Mouse (Mus musculus): ENCODE results near the gene Slit2. TPM values are rescaled to one million over a fixed set of nuclear protein-coding genes. Genes with fewer than 3 reads are reported as not detected.

Slit2 gene
- polyA plus RNA-seq (2011; ENCODE audit: insufficient read length, low read depth, missing spikeins) = 258 and 328 TPM in 2 replicates

DNA sequence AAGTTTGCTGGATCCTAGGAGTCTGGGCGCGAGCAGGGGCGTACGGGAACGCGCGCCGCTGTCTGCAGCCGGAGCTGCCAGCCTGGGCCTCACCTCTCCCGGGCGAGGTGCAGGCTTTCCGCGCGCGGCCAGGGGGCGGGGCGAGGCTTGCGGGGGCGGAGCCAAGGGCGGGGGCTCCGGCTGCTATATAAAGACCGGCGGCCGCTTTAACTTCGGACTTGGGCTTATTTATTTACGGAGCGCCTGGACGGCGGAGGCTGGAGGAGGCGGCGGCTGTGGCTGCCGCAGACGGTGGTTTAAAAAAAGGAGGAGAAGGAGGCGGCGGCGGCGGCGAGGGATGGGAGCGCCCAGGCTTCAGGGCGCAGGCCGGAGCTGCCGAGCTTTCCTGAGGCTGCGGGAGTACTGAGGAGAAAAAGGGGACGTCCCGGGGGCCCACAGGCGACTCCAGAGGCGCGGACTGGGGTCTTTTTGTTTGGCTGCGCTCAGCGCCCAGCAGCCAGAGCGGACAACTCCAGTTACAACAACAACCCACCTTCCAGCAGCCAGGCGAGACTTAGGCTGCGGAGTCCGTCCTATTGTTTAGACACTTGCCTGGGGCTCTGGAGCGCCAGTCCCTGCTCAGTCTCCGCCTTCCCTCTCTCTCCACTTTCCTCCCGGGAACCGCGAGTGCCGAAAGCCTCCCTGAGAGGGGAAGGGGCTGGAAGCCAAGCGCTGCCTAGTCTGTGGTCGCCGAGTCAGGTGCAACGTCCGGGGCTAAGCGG lies at the start of gene Slit2:
Slit2 (plus strand) TSS at position 198 of the 761 bp plus-strand sequence.
- TF ChIP-seq POLR2A (IDR thresholded peaks at IDR 0.05; ENCODE audit: low read depth, low read length) = peak; percentile 88
- TF ChIP-seq CTCF (IDR thresholded peaks at IDR 0.05; ENCODE audit: borderline replicate concordance, insufficient read depth, low read length) = no peak
- peak within 1 kb of the TSS; percentile 74 for H3K4me3 ChIP-seq (ENCODE audit: insufficient read depth, low read length)
- no peaks in the 10 kb centered on the region; the same call in none of the 2 replicates for H3K4me1 ChIP-seq (ENCODE audit: control insufficient read depth, insufficient read depth, low read length)
- H3K27ac ChIP-seq (ENCODE audit: insufficient read depth, low read length) = peak within 1 kb of the TSS; percentile 68

DNA sequence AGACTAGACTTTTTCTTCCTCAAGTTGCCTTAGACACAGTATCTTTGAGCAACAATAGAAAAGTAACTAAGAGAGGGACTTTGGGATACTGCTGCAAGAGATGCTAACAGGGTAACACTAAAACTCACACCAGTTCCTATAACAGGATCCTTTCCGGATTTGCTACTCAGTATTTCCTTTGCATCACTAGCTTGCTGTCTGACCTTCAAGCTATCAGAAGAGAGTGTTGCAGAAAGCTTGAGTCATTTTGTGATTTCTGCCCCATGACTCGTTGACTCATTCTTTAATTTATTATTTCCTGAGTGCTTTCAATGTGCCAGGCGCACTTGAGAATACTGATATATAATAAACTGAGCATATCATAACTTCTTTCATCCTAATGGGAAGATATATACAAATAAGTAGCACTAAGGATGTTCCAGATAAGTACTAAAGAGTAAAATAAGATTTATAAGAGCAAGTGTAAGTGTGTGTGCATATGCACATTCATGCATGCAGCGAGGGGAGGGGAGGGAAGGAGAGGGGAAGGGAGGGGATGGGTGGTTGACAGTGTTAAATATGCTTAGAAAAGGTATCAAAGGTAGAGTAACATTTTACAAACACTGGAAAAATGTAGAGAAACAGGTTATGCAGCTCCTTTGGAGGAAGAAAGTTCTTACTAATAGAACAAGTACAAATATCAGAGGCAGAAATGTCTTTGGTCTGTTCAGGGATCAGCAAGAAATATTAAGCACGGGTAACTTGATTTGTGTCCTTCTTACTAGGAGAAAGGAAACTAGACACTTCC lies 44.2 kb upstream of the Slit2 start:
- no peaks in the 10 kb centered on the region for H3K4me1 ChIP-seq (ENCODE audit: control insufficient read depth, insufficient read depth, low read length)
- H3K27ac ChIP-seq (ENCODE audit: insufficient read depth, low read length) = peak overlapping the region; percentile 61; the same call in 1 of the 2 replicates
- no peak overlapping the region for H3K4me3 ChIP-seq (ENCODE audit: insufficient read depth, low read length)
- TF ChIP-seq POLR2A (IDR thresholded peaks at IDR 0.05; ENCODE audit: low read depth, low read length) = no peak

DNA sequence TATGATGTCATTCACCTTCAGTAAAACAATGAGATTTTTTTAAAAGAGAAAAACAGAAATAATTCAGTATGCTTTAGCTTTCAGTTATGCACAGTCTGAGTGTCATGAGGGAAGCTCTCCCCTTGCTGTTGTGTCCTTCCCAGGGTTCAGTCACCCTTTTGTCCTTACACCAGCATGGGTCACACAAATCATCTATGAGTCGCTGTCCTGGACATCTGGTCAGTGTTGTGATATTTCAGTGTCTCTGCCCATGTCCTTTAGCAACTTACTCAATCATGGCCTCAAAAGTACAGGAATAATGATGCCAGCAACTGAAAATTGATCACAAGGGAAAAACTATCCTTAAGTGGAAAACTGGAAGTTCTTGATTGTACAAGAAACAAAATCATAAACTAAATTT lies 26.5 kb upstream of the Slit2 start:
- H3K4me3 ChIP-seq (ENCODE audit: insufficient read depth, low read length) = no peak overlapping the region
- no peak overlapping the region for H3K27ac ChIP-seq (ENCODE audit: insufficient read depth, low read length)
- H3K4me1 ChIP-seq (ENCODE audit: control insufficient read depth, insufficient read depth, low read length) = no peaks in the 10 kb centered on the region
- no peak for TF ChIP-seq CTCF (IDR thresholded peaks at IDR 0.05; ENCODE audit: borderline replicate concordance, insufficient read depth, low read length)
- no peak for TF ChIP-seq POLR2A (IDR thresholded peaks at IDR 0.05; ENCODE audit: low read depth, low read length)

DNA sequence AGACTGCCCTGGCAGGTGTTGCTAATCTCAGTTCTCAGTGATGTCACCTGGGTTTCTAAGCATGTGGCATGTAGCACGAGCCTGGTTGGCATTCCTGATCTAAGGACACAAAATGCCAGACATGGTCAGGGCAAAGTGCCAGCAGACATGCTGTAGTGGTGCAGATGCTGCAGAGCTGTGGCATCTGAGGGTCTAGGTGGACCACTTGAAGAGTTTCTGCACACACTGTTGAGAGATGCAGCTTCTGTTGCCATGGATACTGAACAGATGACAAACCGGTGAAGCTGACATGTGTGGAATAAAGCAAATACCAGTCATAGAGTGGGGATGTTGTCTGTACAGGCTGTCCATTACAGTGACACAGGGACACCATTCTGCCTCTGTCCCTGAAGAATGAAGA lies 7.1 kb upstream of the Slit2 start:
- Histone ChIP-seq H3K27ac (ENCODE audit: insufficient read depth, low read length) (no peak overlapping the region), H3K4me3 (ENCODE audit: insufficient read depth, low read length) (no peak overlapping the region), H3K4me1 (ENCODE audit: control insufficient read depth, insufficient read depth, low read length) (no peaks in the 10 kb centered on the region; the same call in none of the 2 replicates)
- TF ChIP-seq CTCF (IDR thresholded peaks at IDR 0.05; ENCODE audit: borderline replicate concordance, insufficient read depth, low read length) (no peak), POLR2A (IDR thresholded peaks at IDR 0.05; ENCODE audit: low read depth, low read length) (no peak)

DNA sequence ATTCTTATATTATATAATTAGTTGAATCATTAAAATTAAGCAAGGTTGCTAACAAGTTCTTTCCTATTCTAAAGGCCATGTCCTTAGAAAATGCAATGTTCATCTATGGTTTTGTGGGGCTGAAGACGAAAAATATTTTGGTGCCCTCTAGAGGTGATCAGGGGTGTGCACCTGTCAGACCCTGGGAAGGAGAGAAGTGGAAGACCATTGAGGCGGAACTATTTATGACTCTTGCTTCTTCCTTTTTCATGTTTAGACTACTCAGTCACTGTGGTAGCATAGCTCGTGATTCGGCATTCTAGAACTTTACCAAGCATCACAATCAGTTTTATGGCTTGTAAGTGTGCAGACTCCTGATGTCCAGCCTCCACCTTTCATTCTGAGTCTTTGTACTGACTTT lies 3.6 kb upstream of the Slit2 start:
- Histone ChIP-seq H3K4me1 (ENCODE audit: control insufficient read depth, insufficient read depth, low read length) (no peaks in the 10 kb centered on the region; the same call in none of the 2 replicates), H3K27ac (ENCODE audit: insufficient read depth, low read length) (peak overlapping the region; percentile 49; the same call in 1 of the 2 replicates), H3K4me3 (ENCODE audit: insufficient read depth, low read length) (no peak overlapping the region)
- TF ChIP-seq POLR2A (IDR thresholded peaks at IDR 0.05; ENCODE audit: low read depth, low read length) (no peak), CTCF (IDR thresholded peaks at IDR 0.05; ENCODE audit: borderline replicate concordance, insufficient read depth, low read length) (no peak)

DNA sequence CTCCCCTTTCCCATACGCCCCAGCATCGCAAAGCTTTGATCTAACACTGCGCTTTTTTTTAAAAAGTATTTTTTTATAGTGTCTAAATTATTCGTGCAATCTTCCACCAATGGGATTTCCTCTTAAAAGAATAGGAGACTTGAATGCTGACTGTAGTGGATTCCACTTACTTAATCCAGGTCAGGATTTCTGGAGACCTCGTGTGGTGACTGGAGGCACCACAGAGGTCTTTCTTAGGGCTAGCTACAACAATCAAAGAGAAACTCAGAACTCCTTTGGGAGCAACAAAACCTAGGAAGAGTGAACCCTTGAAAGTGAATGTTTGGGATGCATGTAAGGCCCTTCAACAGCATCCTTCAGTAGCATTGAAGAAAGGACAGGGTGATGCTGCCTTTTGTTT lies 2.5 kb upstream of the Slit2 start:
- Histone ChIP-seq H3K4me3 (ENCODE audit: insufficient read depth, low read length) (no peak overlapping the region), H3K4me1 (ENCODE audit: control insufficient read depth, insufficient read depth, low read length) (no peaks in the 10 kb centered on the region; the same call in none of the 2 replicates)
- TF ChIP-seq CTCF (IDR thresholded peaks at IDR 0.05; ENCODE audit: borderline replicate concordance, insufficient read depth, low read length) = no peak

DNA sequence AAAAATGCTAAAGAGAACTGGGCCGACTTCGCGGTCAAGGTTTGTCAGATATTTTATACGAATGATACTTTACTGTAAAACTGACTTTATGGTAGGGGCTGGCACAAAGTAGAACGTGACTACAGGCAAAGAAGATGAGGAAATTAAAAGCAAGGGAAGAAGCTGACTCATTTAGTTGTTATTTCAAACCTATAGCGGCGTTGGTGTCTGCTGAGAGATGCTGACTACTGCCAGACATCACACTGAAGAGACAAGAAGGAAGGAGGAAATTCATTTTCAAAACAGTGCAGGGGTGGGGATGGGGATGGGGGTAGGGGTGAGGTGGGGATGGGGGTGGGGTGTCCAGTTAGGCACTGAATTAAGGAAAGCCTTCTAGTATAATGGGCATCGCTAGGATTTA lies 987 bp upstream of the Slit2 start:
- Histone ChIP-seq H3K4me3 (ENCODE audit: insufficient read depth, low read length) (no peak overlapping the region), H3K27ac (ENCODE audit: insufficient read depth, low read length) (no peak overlapping the region; the same call in 1 of the 2 replicates), H3K4me1 (ENCODE audit: control insufficient read depth, insufficient read depth, low read length) (no peaks in the 10 kb centered on the region; the same call in none of the 2 replicates)
- no peak for TF ChIP-seq POLR2A (IDR thresholded peaks at IDR 0.05; ENCODE audit: low read depth, low read length)
- no peak for TF ChIP-seq CTCF (IDR thresholded peaks at IDR 0.05; ENCODE audit: borderline replicate concordance, insufficient read depth, low read length)

More for the DNA sequence above, 2.5 kb upstream of the Slit2 start:
- 0 out of 2 replicates have a peak overlapping the region, but pooled peaks have one; percentile 28 for H3K27ac ChIP-seq (ENCODE audit: insufficient read depth, low read length)

DNA sequence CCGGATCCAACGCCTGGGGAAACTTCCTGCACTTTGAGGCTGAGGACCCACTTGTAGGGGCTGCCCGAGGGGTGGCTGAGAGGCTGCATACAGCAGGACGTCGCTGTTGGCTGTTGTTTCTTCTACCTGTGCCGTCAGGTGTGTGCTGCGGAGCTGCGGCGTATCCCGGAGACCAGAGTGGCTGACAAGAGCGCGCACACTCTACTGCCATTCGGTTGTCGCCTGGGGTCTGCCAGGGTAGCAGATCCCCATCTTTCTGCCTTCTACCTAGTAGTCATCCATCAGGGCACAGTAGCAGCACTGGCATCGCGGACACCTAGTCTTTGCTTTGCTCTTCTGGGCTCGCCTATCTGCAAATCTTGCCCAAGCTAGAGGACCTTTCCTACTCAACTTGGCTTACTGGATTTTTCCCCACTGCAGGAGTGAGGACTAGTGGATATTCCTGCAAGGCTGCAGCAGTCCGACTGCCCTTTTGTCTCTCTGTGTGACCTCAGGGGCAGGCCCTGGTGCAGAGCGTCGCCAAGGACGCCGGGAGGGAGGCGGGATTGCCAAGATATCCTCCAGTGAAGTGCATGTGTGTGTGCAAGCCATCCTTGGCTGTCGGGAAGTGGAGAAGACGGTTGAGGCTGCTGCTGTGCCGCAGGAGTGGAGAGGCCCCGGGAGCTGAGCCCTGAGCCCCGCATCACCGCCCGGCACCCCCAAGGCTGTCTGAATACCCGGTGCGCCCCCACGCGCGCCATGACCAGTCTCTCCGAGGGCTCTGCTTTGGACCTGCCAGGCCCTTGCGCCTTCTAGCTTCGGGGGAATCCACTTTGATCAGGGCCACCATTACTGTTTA lies 1.0 kb downstream of the Slit2 start:
- TF ChIP-seq CTCF (IDR thresholded peaks at IDR 0.05; ENCODE audit: borderline replicate concordance, insufficient read depth, low read length) = no peak
- TF ChIP-seq POLR2A (IDR thresholded peaks at IDR 0.05; ENCODE audit: low read depth, low read length) = 0 out of 2 replicates have a peak, but pooled peaks have one; percentile 11
- no peak overlapping the region for H3K27ac ChIP-seq (ENCODE audit: insufficient read depth, low read length)

DNA sequence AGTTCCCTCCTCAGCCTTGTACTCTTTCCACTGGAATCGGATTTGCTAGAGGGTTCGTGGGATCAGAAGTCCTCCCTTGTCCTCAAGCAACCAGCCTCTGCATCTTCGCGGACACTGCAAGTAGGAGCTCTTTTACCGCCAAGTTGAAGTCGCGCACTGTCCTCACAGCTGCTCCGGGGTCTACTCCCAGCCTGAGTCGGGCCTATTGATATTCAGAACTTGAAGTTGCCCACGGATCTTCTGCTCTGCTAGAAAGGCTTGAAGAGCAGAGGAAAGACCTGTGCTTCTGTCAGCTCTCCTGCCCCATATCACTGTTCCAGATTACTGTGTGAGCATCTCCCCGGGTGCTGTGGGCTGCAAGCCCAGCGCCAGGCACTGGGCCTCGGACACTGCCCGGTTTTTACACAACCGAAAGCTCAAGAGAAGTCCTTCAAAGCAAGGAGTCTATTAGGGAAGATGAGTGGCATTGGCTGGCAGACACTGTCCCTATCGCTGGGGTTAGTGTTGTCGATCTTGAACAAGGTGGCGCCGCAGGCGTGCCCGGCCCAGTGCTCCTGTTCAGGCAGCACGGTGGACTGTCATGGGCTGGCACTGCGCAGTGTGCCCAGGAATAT lies 1.8 kb downstream of the Slit2 start:
- Histone ChIP-seq H3K4me3 (ENCODE audit: insufficient read depth, low read length) (peak overlapping the region; percentile 74), H3K4me1 (ENCODE audit: control insufficient read depth, insufficient read depth, low read length) (no peaks in the 10 kb centered on the region; the same call in 1 of the 2 replicates), H3K27ac (ENCODE audit: insufficient read depth, low read length) (peak overlapping the region; percentile 14; the same call in 1 of the 2 replicates)
- TF ChIP-seq CTCF (IDR thresholded peaks at IDR 0.05; ENCODE audit: borderline replicate concordance, insufficient read depth, low read length) = no peak

More for the DNA sequence above, 1.0 kb downstream of the Slit2 start:
- Histone ChIP-seq H3K4me3 (ENCODE audit: insufficient read depth, low read length) (peak overlapping the region; percentile 74), H3K4me1 (ENCODE audit: control insufficient read depth, insufficient read depth, low read length) (no peaks in the 10 kb centered on the region; the same call in none of the 2 replicates)
